Mouse (Mus musculus): ENCODE results near the gene Ppp2r5e. TPM values are rescaled to one million over a fixed set of nuclear protein-coding genes. Genes with fewer than 3 reads are reported as not detected.

Gene Ppp2r5e
- polyA plus RNA-seq, 1 experiment from 2014 or later: 3.8 TPM

DNA sequence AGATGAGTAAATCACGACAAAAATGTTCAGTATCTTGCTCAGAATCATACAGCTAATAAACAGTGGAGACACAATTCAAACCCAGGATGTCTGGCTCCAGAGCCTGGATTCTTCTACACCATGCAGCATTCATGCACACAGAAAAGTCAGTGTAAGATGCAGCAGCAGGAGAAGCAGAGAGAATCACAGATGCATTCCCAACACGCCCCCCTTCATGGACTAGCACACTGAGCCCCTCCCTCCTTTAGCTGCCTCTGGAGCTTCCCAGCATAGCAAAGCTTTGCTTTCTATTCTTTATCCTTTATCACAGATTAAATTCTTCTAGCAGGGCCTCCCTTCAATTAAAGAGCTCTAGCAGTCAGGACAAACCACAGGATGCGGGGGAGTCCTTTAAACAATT is 75.7 kb downstream of the Ppp2r5e start:
- no peak overlapping the region for H3K4me2 ChIP-seq (ENCODE audit: low read depth, low read length)
- H3K9ac ChIP-seq (ENCODE audit: low read depth, low read length): no peak overlapping the region
- no peak for ATAC-seq (ENCODE audit: low read depth)
- no peak overlapping the region for H3K4me3 ChIP-seq (ENCODE audit: low read depth, low read length)
- no peak overlapping the region for H3K27ac ChIP-seq (ENCODE audit: low read length)
- H3K27me3 ChIP-seq (ENCODE audit: control insufficient read depth, insufficient read depth, low read depth, low read length): no peaks in the 10 kb centered on the region
- no peaks in the 10 kb centered on the region for H3K9me3 ChIP-seq (replicated peaks; ENCODE audit: control insufficient read depth, low read length)
- WGBS (ENCODE audit: insufficient replicate concordance): 71% methylated on average over 3 of the region's 3 CpGs
- H3K36me3 ChIP-seq (ENCODE audit: control insufficient read depth, insufficient read depth): no peaks in the 10 kb centered on the region; the same call in 1 of the 2 replicates
- H3K4me1 ChIP-seq (ENCODE audit: control insufficient read depth, low read depth, low read length): peaks cover 10% of the 10 kb centered on the region

DNA sequence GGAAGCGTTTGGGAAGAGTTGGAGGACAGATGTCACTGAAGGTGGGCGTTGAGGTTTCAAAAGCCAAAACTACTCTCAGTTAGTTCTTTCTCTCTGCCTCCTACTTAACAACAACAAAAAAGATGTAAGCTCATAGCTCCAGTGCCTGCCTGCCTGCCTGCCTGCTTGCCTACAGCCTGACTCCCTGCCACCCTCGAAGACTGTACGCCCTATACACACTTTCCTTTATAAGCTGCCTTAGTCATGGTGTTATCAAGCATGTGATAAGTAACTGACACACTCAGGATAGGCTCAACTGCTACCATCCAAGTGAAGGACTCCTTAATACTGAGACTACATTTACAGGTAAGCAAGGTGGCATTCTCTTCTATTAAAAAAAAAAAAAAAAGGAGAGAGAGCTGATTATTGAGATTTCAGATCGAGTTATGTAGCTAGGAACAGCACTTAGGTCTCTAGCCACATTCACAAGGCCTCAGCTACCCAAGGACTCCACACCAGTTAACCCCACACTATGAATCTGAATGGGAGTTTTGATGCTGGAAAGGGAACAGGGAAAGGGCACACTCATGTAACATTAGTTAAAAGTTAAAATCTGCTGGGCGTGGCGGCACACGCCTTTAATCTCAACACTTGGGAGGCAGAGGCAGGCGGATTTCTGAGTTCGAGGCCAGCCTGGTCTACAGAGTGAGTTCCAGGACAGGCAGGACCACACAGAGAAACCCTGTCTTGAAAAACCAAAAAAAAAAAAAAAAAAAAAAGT is 76.7 kb downstream of the Ppp2r5e start:
- Histone ChIP-seq H3K4me2 (ENCODE audit: low read depth, low read length) (no peak overlapping the region), H3K9ac (ENCODE audit: low read depth, low read length) (no peak overlapping the region), H3K4me3 (ENCODE audit: low read depth, low read length) (no peak overlapping the region), H3K27me3 (ENCODE audit: control insufficient read depth, insufficient read depth, low read depth, low read length) (no peaks in the 10 kb centered on the region), H3K36me3 (ENCODE audit: control insufficient read depth, insufficient read depth) (peaks cover 8% of the 10 kb centered on the region), H3K27ac (ENCODE audit: low read length) (no peak overlapping the region), H3K9me3 (replicated peaks; ENCODE audit: control insufficient read depth, low read length) (no peaks in the 10 kb centered on the region), H3K4me1 (ENCODE audit: control insufficient read depth, low read depth, low read length) (peaks cover 10% of the 10 kb centered on the region)
- WGBS (ENCODE audit: insufficient replicate concordance): 62% methylated on average over 10 of the region's 10 CpGs
- peak; percentile 50; the same call in 1 of the 2 replicates for ATAC-seq (ENCODE audit: low read depth)

DNA sequence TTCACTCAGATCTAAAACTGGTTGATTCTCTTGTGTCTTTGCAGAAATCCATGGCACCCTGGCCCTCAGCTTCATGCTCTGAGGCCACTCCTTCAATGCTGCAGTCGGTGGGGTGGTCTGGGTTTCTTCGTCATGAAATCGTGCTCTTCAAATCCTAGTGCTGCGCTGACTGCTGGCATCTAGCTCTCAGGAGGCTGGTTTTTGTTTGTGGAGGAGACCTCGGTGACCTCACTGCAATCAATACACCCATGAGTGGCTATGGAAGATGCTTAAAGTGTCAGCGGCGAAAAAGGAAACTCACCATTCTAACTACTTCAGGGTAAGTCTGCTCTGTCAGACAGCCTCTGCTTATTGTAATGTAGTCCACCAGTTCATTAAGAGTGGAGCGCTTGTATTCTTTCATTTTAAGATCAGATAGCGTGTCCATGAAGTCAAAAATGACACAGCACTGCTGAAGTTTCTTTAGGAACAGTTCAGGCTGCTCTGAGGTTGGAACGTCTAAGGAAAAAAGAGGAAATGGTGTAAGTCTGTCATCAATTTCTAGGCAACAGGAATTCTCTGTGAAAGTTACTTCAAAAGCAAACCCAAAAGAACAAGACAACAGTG is 80.6 kb downstream of the Ppp2r5e start:
- WGBS (ENCODE audit: insufficient replicate concordance): 61% methylated on average over 10 of the region's 10 CpGs
- H3K27ac ChIP-seq (ENCODE audit: low read length): no peak overlapping the region
- ATAC-seq (ENCODE audit: low read depth): no peak
- no peaks in the 10 kb centered on the region for H3K27me3 ChIP-seq (ENCODE audit: control insufficient read depth, insufficient read depth, low read depth, low read length)
- H3K4me1 ChIP-seq (ENCODE audit: control insufficient read depth, low read depth, low read length): peaks cover 7% of the 10 kb centered on the region
- no peak overlapping the region for H3K9ac ChIP-seq (ENCODE audit: low read depth, low read length)
- H3K4me2 ChIP-seq (ENCODE audit: low read depth, low read length): peak overlapping the region; percentile 41
- H3K9me3 ChIP-seq (replicated peaks; ENCODE audit: control insufficient read depth, low read length): no peaks in the 10 kb centered on the region
- H3K4me3 ChIP-seq (ENCODE audit: low read depth, low read length): peak overlapping the region; percentile 21
- H3K36me3 ChIP-seq (ENCODE audit: control insufficient read depth, insufficient read depth): peaks cover 8% of the 10 kb centered on the region

DNA sequence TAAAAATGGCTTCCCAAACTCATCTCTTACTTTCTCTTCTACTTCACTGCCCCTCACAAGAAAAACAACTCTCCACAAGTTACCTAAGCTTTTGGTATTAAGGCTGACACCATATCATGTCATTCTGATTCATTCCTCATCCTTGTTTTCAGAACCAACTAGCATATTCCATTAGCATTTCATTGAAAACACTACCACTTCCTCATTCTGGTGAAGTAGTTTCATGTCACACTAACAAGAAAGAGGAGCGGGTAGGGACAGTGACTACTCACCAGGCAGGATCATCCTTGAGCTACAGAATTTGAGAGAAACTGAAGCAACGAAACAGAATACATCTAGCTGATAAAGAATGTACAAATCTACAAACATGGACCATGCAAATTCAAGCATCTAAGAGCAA is 84.5 kb downstream of the Ppp2r5e start:
- peaks cover 3% of the 10 kb centered on the region for H3K4me1 ChIP-seq (ENCODE audit: control insufficient read depth, low read depth, low read length)
- no peak overlapping the region for H3K9ac ChIP-seq (ENCODE audit: low read depth, low read length)
- no peak for ATAC-seq (ENCODE audit: low read depth)
- WGBS (ENCODE audit: insufficient replicate concordance): 76% methylated on average over 2 of the region's 2 CpGs
- H3K4me2 ChIP-seq (ENCODE audit: low read depth, low read length): no peak overlapping the region
- H3K4me3 ChIP-seq (ENCODE audit: low read depth, low read length): no peak overlapping the region
- H3K36me3 ChIP-seq (ENCODE audit: control insufficient read depth, insufficient read depth): peaks cover 8% of the 10 kb centered on the region
- H3K27me3 ChIP-seq (ENCODE audit: control insufficient read depth, insufficient read depth, low read depth, low read length): no peaks in the 10 kb centered on the region
- no peak overlapping the region for H3K27ac ChIP-seq (ENCODE audit: low read length)
- no peaks in the 10 kb centered on the region for H3K9me3 ChIP-seq (replicated peaks; ENCODE audit: control insufficient read depth, low read length)

DNA sequence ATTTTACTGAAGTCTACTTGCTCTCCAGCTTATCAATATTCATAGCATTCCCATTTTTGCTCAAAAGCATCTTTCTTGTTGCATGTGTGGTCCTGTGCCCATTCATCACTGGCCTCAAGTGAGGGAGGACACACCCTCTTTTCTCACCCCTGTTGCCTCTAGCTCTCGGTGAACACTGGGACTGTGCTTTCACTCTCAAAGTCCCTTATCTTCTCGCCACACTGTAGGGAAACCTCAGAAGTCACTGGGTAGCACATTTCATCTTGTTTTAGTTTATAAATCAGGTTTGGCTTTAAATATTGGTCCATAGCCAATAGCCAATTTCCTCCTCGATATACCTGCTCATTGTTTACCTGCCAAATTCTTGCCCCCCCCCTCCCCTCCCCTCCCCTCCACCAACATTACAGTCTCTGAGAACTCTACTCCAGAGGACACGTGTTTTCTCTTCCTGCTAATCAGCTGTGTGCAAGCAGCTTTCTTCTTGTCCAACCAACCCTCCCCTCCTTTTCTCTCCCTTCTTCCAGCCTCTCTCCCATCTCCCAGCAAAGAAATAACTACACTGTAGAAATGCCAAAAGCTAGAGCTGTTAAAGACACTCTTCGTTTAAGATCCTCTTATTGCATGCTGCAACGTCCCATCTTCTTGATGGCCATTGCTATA is 90.9 kb downstream of the Ppp2r5e start:
- Histone ChIP-seq H3K4me3 (ENCODE audit: low read depth, low read length) (no peak overlapping the region), H3K36me3 (ENCODE audit: control insufficient read depth, insufficient read depth) (no peaks in the 10 kb centered on the region), H3K27me3 (ENCODE audit: control insufficient read depth, insufficient read depth, low read depth, low read length) (no peaks in the 10 kb centered on the region), H3K4me1 (ENCODE audit: control insufficient read depth, low read depth, low read length) (no peaks in the 10 kb centered on the region; the same call in none of the 2 replicates), H3K9me3 (replicated peaks; ENCODE audit: control insufficient read depth, low read length) (no peaks in the 10 kb centered on the region), H3K9ac (ENCODE audit: low read depth, low read length) (no peak overlapping the region), H3K27ac (ENCODE audit: low read length) (no peak overlapping the region), H3K4me2 (ENCODE audit: low read depth, low read length) (no peak overlapping the region)
- WGBS (ENCODE audit: insufficient replicate concordance): 47% methylated on average over 6 of the region's 6 CpGs
- no peak for ATAC-seq (ENCODE audit: low read depth)

DNA sequence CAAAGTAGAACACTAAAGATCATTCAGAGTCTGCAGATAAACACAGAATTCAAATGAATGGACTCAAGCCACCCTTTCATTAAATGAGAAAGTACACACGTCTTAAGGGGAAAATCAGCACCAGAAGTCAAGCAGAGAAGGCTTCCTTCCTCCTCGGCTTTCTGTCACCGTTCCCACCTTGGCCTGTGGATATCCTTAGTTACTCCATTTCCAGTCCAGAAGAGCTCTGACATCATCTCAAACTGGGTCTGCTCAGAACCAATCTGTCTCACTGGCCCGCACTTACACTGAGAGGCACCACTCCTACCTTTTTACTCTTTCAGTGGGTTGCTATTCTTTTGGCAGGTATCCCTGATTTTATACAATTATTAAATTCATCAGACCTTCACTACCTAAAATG is 93.4 kb downstream of the Ppp2r5e start:
- WGBS (ENCODE audit: insufficient replicate concordance): 65% methylated on average over 4 of the region's 4 CpGs
- no peak overlapping the region for H3K9ac ChIP-seq (ENCODE audit: low read depth, low read length)
- no peak overlapping the region for H3K4me2 ChIP-seq (ENCODE audit: low read depth, low read length)
- H3K4me3 ChIP-seq (ENCODE audit: low read depth, low read length): no peak overlapping the region
- ATAC-seq (ENCODE audit: low read depth): no peak
- H3K27me3 ChIP-seq (ENCODE audit: control insufficient read depth, insufficient read depth, low read depth, low read length): no peaks in the 10 kb centered on the region
- H3K36me3 ChIP-seq (ENCODE audit: control insufficient read depth, insufficient read depth): no peaks in the 10 kb centered on the region
- no peak overlapping the region for H3K27ac ChIP-seq (ENCODE audit: low read length)
- no peaks in the 10 kb centered on the region for H3K9me3 ChIP-seq (replicated peaks; ENCODE audit: control insufficient read depth, low read length)
- H3K4me1 ChIP-seq (ENCODE audit: control insufficient read depth, low read depth, low read length): no peaks in the 10 kb centered on the region; the same call in none of the 2 replicates

DNA sequence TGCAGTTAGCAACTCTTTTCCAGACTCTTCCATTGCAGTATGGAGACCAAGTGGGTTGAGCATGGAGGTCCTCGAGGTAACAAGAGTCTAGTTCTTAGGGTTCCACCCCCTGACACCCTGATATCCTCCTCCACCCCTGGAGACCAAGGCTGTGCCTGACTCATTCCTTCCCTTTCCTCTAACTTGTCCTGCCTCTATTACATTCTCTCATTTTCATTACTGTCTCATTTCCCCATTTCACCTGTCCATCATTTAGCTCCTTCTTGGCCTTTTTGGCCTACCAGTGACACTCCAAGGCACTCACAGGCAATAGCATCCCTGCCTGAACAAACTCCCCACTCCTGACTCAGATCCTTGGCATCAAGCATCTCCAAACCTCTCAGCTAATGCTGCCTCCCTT is 98.3 kb downstream of the Ppp2r5e start:
- Histone ChIP-seq H3K4me2 (ENCODE audit: low read depth, low read length) (no peak overlapping the region), H3K27ac (ENCODE audit: low read length) (no peak overlapping the region), H3K4me3 (ENCODE audit: low read depth, low read length) (no peak overlapping the region), H3K27me3 (ENCODE audit: control insufficient read depth, insufficient read depth, low read depth, low read length) (no peaks in the 10 kb centered on the region), H3K36me3 (ENCODE audit: control insufficient read depth, insufficient read depth) (no peaks in the 10 kb centered on the region), H3K9ac (ENCODE audit: low read depth, low read length) (no peak overlapping the region), H3K4me1 (ENCODE audit: control insufficient read depth, low read depth, low read length) (no peaks in the 10 kb centered on the region; the same call in 1 of the 2 replicates), H3K9me3 (replicated peaks; ENCODE audit: control insufficient read depth, low read length) (no peaks in the 10 kb centered on the region)
- ATAC-seq (ENCODE audit: low read depth): no peak
- WGBS (ENCODE audit: insufficient replicate concordance): 50% methylated on average over 1 of the region's 1 CpGs

DNA sequence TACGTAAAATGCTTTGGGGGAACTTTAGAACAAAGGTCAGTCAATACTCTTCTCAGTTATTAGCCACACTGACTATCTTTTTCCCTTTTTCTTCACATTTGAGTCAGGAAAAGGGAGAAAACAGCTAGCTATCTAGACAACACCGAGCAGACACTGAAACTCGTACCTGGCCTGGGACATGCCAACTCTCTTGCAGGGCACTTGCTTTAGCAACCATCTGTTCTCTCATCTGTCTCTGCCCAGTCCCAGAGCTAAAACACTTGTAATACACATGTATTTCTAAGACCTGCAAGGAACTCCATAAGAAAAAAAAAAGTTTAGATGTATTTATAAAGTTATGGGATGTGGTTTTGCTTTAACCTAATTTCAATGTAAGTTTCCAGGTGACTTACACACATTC is 100.4 kb downstream of the Ppp2r5e start:
- 86% methylated on average over 3 of the region's 3 CpGs for WGBS (ENCODE audit: insufficient replicate concordance)
- no peaks in the 10 kb centered on the region for H3K27me3 ChIP-seq (ENCODE audit: control insufficient read depth, insufficient read depth, low read depth, low read length)
- no peak overlapping the region for H3K27ac ChIP-seq (ENCODE audit: low read length)
- no peak overlapping the region for H3K4me2 ChIP-seq (ENCODE audit: low read depth, low read length)
- H3K4me3 ChIP-seq (ENCODE audit: low read depth, low read length): no peak overlapping the region
- H3K36me3 ChIP-seq (ENCODE audit: control insufficient read depth, insufficient read depth): no peaks in the 10 kb centered on the region; the same call in 1 of the 2 replicates
- H3K9ac ChIP-seq (ENCODE audit: low read depth, low read length): no peak overlapping the region
- no peak for ATAC-seq (ENCODE audit: low read depth)
- H3K4me1 ChIP-seq (ENCODE audit: control insufficient read depth, low read depth, low read length): no peaks in the 10 kb centered on the region; the same call in 1 of the 2 replicates
- H3K9me3 ChIP-seq (replicated peaks; ENCODE audit: control insufficient read depth, low read length): no peaks in the 10 kb centered on the region

DNA sequence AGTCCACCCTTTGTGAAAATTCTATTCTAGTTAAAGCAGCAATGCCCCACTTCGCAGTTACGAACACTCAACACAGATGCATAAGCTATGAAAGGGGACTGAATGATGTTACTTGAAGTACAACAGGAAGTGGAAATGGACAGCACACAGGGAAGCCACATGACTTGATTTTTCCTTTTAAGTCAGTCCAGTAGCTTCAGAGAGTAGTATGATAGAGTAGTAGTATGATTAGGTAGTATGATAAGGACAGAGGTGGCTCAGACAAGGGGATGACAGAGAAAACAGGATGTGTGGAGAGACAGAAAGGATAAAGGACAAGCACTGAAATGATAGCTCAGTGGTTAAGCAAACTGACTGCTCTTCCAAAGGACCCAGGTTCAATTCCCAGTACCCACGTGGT is 101.4 kb downstream of the Ppp2r5e start:
- WGBS (ENCODE audit: insufficient replicate concordance): 81% methylated on average over 3 of the region's 3 CpGs

More for the DNA sequence above, 101.4 kb downstream of the Ppp2r5e start:
- Histone ChIP-seq H3K27me3 (ENCODE audit: control insufficient read depth, insufficient read depth, low read depth, low read length) (no peaks in the 10 kb centered on the region), H3K4me3 (ENCODE audit: low read depth, low read length) (no peak overlapping the region), H3K4me1 (ENCODE audit: control insufficient read depth, low read depth, low read length) (no peaks in the 10 kb centered on the region; the same call in 1 of the 2 replicates), H3K27ac (ENCODE audit: low read length) (no peak overlapping the region), H3K4me2 (ENCODE audit: low read depth, low read length) (no peak overlapping the region), H3K9ac (ENCODE audit: low read depth, low read length) (no peak overlapping the region), H3K36me3 (ENCODE audit: control insufficient read depth, insufficient read depth) (no peaks in the 10 kb centered on the region; the same call in 1 of the 2 replicates), H3K9me3 (replicated peaks; ENCODE audit: control insufficient read depth, low read length) (no peaks in the 10 kb centered on the region)
- ATAC-seq (ENCODE audit: low read depth): no peak
